Mouse (Mus musculus) liver, postnatal 0 days (tissue): Measurements from ENCODE around the gene Klhl2. TPM values are rescaled to one million over a fixed set of nuclear protein-coding genes. Genes with fewer than 3 reads are reported as not detected.

Experiments
- ATAC-seq: fragments of 200-750 bp; cut with Nextera tagmentation; 2 replicates; pipeline ENCODE4 v1.8.0; 2017; ENCODE audit warnings: mild to moderate bottlenecking, moderate library complexity
- DNase-seq: peaks from one replicate; pipeline ENCODE4 v3.0.0-alpha.2; 2016
- H3K27ac ChIP-seq: fragments of 300-500 bp; sonication (generic); 2 replicates; pipeline ENCODE4 v1.5.1; 2014; ENCODE audit warnings: antibody characterized with exemption, moderate library complexity, mild to moderate bottlenecking, low read depth
- H3K27me3 ChIP-seq: fragments of 300-500 bp; sonication (generic); 2 replicates; pipeline ENCODE4 v1.6.1; 2014; ENCODE audit warnings: low read length, control low read depth, mixed read lengths; ENCODE audit not compliant: insufficient read depth
- H3K36me3 ChIP-seq: fragments of 300-500 bp; sonication (generic); replicated peaks from 2 replicates; pipeline ENCODE4 v1.6.1; 2014; ENCODE audit warnings: mild to moderate bottlenecking, control low read depth, low read length, moderate library complexity, mixed read lengths; ENCODE audit not compliant: insufficient read depth
- H3K4me1 ChIP-seq: fragments of 300-500 bp; sonication (generic); 2 replicates; pipeline ENCODE4 v1.6.1; 2014; ENCODE audit warnings: antibody characterized with exemption, mild to moderate bottlenecking, control low read depth; ENCODE audit not compliant: insufficient read depth
- H3K4me2 ChIP-seq: fragments of 300-500 bp; sonication (generic); 2 replicates; pipeline ENCODE4 v1.6.1; 2014; ENCODE audit warnings: low read depth, mild to moderate bottlenecking, low read length, moderate library complexity, mixed read lengths
- H3K4me3 ChIP-seq: fragments of 300-500 bp; sonication (generic); 2 replicates; pipeline ENCODE4 v1.5.1; 2014; ENCODE audit warnings: low read depth, low read length
- H3K9ac ChIP-seq: fragments of 300-500 bp; sonication (generic); replicated peaks from 2 replicates; pipeline ENCODE4 v1.6.1; 2014; ENCODE audit warnings: mild to moderate bottlenecking, moderate library complexity
- H3K9me3 ChIP-seq: fragments of 300-500 bp; sonication (generic); 2 replicates; pipeline ENCODE4 v1.6.1; 2016; ENCODE audit warnings: mild to moderate bottlenecking, control low read depth, low read length, mixed read lengths
- CTCF ChIP-seq: sonication (generic); IDR thresholded peaks from 2 replicates; pipeline ENCODE4 v1.5.1; 2016; ENCODE audit warnings: antibody characterized with exemption, low read depth
- EP300 ChIP-seq: IDR thresholded peaks from 2 replicates; pipeline ENCODE4 v1.6.1; 2016; ENCODE audit warnings: antibody characterized with exemption, low read depth, mild to moderate bottlenecking
- WGBS: fragments of 180-500 bp; shearing (Covaris S2); extraction: QIAGEN DNeasy Blood & Tissue Kit; methylation state at CpG from one replicate; pipeline ENCODE4 v1.1.7; 2014; ENCODE audit not compliant: insufficient replicate concordance; 5-methylcytosine and 5-hydroxymethylcytosine counted together
- polyA plus RNA-seq: library from polyadenylated mRNA; unstranded; fragments of >200 nt; fragmentation: Nextera tagmentation; extraction: Ambion mirVana; gene quantifications from 2 replicates; pipeline ENCODE4 v1.2.1, GENCODE M21; 2015

Klhl2 gene
- polyA plus RNA-seq, 1 experiment from 2014 or later = 6.7 TPM

DNA sequence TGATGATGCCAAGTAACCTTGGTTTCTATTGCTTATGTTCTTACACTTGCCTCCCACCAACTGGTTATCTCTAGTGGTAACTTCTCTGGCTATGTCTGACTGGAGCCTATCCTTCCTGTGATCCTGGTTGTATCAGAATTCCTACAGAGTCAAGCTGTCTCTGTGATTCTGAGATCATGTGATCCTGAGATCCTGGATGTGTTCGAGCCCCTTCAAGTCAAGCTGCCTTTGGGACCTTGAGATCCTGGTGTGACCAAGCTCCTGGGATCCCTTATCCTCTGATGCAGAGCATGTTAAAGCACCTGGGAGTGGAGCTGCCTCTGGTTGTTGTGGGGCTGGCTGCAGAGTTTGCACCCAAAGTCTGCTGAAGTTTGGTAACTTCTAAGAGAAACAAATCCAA lies 146.6 kb downstream of the Klhl2 start:
- Histone ChIP-seq H3K27ac (no peak overlapping the region), H3K4me1 (no peaks in the 10 kb centered on the region), H3K9me3 (no peaks in the 10 kb centered on the region), H3K36me3 (no peaks in the 10 kb centered on the region), H3K4me2 (no peak overlapping the region), H3K27me3 (no peaks in the 10 kb centered on the region), H3K9ac (no peak overlapping the region), H3K4me3 (no peak overlapping the region)
- 59% methylated on average over 1 of the region's 1 CpGs for WGBS
- DNase-seq = no peak
- no peak for ATAC-seq
- TF ChIP-seq EP300 (no peak), CTCF (no peak)

DNA sequence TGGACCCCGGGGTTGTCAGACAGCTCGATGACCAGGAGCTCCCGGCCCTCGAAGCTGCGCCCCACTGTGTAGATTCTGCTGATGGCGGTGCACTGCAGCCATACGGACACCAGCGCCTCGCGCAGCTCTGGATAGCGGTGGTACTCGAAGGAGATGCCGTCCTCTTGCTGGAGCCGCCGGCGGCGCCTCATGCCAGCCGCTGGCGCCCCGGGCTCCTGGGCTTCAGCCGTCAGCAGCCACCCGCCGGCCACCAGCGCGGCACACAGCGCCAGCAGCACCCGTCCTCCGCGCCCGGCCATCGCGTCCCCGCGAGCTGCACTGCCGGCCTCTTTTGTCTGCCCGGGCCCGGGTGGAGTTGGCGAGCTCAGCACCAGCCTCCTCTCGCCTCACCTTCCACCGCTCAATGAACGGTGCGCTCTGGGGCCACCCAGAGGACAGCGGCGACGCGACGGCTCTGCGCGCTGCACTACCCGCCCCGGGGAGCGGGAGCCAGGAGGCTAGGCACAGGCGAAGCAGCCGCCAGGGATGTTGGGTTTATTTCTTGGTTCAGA lies 157.1 kb downstream of the Klhl2 start, which contains the start of gene Cpe:
Cpe (minus strand) TSS at position 404 of the 551 bp plus-strand sequence.
- DNase-seq = peak; percentile 73
- H3K27ac ChIP-seq = no peak within 1 kb of the TSS
- H3K9ac ChIP-seq = no peak within 1 kb of the TSS
- peak within 1 kb of the TSS; percentile 39 for H3K4me3 ChIP-seq
- ATAC-seq = peak; percentile 84
- H3K36me3 ChIP-seq = no peaks in the 10 kb centered on the region
- H3K27me3 ChIP-seq = peaks cover 27% of the 10 kb centered on the region
- no peaks in the 10 kb centered on the region for H3K9me3 ChIP-seq
- TF ChIP-seq CTCF = peak; percentile 47
- TF ChIP-seq EP300 = no peak
- peak within 1 kb of the TSS; percentile 71 for H3K4me2 ChIP-seq
- H3K4me1 ChIP-seq = no peaks in the 10 kb centered on the region
- WGBS = 1% methylated on average over 54 of the region's 54 CpGs

DNA sequence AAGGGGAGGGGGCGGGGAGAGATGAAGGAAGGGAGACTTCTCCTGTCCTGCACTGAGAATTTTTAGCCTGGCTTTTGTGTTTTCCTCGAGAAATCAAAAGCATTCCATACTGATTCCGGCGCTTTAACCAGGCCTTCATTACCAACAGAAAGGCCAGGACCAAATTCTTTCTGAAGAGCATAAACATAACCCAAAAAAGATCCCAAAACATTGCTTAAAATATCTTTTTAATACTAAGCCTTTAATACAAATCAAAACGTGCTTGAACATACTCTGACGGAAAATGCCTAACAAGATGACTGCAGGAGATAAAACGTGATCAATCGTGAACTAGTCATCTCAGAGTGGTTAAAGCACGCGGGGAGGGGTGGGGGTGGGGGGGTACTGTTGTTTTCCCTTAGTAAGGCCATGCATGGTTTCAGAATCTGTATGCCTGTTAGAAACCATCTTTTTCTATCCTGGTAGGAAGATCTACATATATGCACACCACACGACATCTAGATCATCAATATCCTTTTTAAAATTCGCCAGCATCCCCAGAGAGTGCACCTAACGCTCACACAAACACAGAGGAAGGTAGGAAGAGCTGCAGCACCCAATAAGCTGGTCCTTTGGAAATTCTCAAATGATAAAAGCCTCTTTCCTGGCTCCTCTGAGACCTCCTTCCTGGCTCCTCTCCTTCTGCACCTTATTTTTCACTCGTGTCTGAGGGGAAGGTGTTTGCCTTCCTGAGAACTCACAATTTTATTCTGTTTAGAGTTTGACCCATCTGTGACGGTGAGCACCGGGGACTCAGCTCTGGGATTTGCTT lies 158.0 kb downstream of the Klhl2 start:
- H3K36me3 ChIP-seq = no peaks in the 10 kb centered on the region
- TF ChIP-seq EP300 (no peak), CTCF (no peak)
- no peaks in the 10 kb centered on the region for H3K4me1 ChIP-seq
- DNase-seq = no peak
- no peak for ATAC-seq
- 23% methylated on average over 16 of the region's 16 CpGs for WGBS
- H3K4me2 ChIP-seq = no peak overlapping the region
- peaks cover 27% of the 10 kb centered on the region for H3K27me3 ChIP-seq
- no peak overlapping the region for H3K27ac ChIP-seq
- no peak overlapping the region for H3K9ac ChIP-seq
- no peaks in the 10 kb centered on the region for H3K9me3 ChIP-seq
- no peak overlapping the region for H3K4me3 ChIP-seq

DNA sequence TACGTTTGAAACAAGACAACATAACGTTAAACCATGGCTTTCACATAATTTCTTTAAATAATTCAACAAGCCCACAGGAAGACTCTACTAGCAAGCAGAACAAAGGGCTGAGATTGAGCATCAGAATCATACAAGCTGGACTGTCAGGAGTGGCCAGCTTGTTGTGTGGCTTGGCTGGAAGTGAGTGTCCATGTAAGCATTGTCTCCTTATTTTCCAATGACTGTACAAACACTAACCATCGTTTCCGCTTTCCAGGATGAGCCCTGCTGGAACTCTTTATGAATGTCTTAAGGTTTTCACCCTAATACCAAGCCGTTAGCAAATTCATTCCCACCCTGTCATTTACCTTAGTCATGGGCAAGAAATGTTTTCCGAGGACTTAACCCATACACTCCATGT lies 159.0 kb downstream of the Klhl2 start:
- Histone ChIP-seq H3K4me1 (no peaks in the 10 kb centered on the region), H3K9ac (no peak overlapping the region), H3K9me3 (no peaks in the 10 kb centered on the region), H3K27ac (no peak overlapping the region), H3K4me3 (no peak overlapping the region), H3K4me2 (no peak overlapping the region), H3K36me3 (no peaks in the 10 kb centered on the region), H3K27me3 (peaks cover 27% of the 10 kb centered on the region)
- ATAC-seq (no peak), DNase-seq (no peak)
- 76% methylated on average over 6 of the region's 6 CpGs for WGBS
- TF ChIP-seq CTCF (no peak), EP300 (no peak)

DNA sequence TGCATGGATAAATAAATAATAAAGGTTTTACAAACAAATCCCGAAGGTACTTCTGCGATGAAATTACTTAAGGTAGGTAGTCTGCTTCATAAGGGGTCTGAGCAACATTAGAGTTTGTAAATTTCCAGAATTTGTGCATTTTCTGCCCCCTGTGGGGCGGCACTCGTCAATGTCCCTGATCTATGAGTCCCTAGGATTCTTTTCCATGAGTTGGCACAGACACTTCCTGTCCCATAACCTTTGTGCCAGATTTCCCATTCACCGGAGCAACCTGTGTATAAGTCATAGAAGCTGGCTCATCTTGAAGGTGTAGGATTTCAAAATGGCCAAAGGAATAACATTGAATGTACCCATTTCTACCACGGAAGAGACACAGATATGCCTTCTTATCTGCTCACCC lies 159.5 kb downstream of the Klhl2 start:
- H3K36me3 ChIP-seq = no peaks in the 10 kb centered on the region
- WGBS = 83% methylated on average over 6 of the region's 6 CpGs
- TF ChIP-seq EP300 (no peak), CTCF (no peak)
- no peak overlapping the region for H3K4me3 ChIP-seq
- H3K4me2 ChIP-seq = no peak overlapping the region
- H3K27me3 ChIP-seq = peaks cover 27% of the 10 kb centered on the region
- H3K9me3 ChIP-seq = no peaks in the 10 kb centered on the region
- ATAC-seq (no peak), DNase-seq (no peak)
- H3K4me1 ChIP-seq = no peaks in the 10 kb centered on the region
- H3K9ac ChIP-seq = no peak overlapping the region
- no peak overlapping the region for H3K27ac ChIP-seq

Other genes with a start within 250 kb of the Klhl2 start
- gene Cpe, start 157.0 kb downstream of the Klhl2 start, polyA plus RNA-seq = 4.7 and 5.8 TPM in 2 replicates
- gene Msmo1, start 116.2 kb downstream of the Klhl2 start, polyA plus RNA-seq = 49.9 and 58.4 TPM in 2 replicates
- gene Tmem192, start 97.2 kb upstream of the Klhl2 start, polyA plus RNA-seq = 18.4 and 20.2 TPM in 2 replicates
- not detected in 2 replicates for gene Trim75, start 137.8 kb upstream of the Klhl2 start, polyA plus RNA-seq
- not detected in 2 replicates for gene Trim61, start 168.5 kb upstream of the Klhl2 start, polyA plus RNA-seq
- gene Trim60, start 168.6 kb upstream of the Klhl2 start, polyA plus RNA-seq = not detected in 2 replicates
- 0.46 and 0.50 TPM in 2 replicates for gene Apela, start 187.3 kb upstream of the Klhl2 start, polyA plus RNA-seq
- not detected in 2 replicates for gene Gm10663, start 225.0 kb upstream of the Klhl2 start, polyA plus RNA-seq